In the genomic region with DNA sequence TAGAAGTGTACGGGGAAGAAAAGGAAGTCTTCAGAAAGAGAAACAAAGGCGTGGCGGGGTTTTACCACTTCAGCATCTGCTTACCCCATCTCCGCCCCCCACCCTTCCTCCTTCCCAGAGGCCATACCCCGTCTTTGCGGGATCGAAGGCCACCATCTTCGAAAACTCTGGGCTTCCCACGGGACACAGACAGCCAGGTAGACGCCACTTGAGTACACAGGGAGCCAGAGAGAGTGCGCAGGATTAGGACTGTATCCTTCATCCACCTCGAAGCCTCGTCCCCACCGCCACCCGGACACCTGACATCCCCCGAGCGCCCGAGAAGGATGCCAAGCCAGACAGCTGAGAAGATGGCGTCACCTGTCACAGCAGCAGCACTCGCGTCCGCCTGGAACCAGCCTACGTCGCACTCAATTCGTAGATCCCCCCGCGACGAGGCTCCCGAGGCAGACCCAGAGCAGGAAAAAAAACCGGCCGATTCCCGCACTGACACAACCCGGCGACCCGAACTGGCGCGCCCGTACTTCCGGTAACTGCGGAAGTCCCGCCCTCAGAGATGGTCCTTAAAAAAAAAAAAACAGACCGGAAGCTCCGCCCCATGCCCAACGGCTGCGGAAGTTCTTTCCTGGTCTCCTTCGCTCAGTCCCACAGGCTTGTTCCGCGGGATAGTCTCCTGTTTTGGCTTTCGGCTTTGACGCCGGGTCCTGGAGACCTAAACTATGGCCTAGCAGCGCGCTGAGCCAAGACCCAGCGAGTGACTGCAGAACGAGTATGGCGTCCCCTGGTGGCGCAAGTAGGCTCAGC, we compare ENCODE assay signal across 8 mouse cellular contexts. TPM values are rescaled to one million over a fixed set of nuclear protein-coding genes. Genes with fewer than 3 reads are reported as not detected.
DNase-seq lines count a peak whose midpoint lies in the region; ATAC-seq and TF ChIP-seq lines count a peak whose summit lies in the region.

No protein-coding gene starts in this region.

- WGBS in forebrain, embryonic 13.5 days = under 1% methylated on average over 56 of the region's 57 CpGs
- WGBS in neural tube, embryonic 15.5 days = under 1% methylated on average over 57 of the region's 57 CpGs

- H3K27ac ChIP-seq in forebrain, embryonic 13.5 days = peak overlapping the region; percentile 97
- H3K27ac ChIP-seq in neural tube, embryonic 15.5 days (replicated peaks) = peak overlapping the region; percentile 91

- H3K9ac ChIP-seq in forebrain, embryonic 13.5 days = peak overlapping the region; percentile 92
- peak overlapping the region; percentile 85 for H3K9ac ChIP-seq in neural tube, embryonic 15.5 days (replicated peaks)

- peak; percentile 87 for DNase-seq in c-Kit-positive CD71-positive TER-119-positive erythroid progenitor cells, embryonic 14.5 days (ENCODE audit: low spot score)
- DNase-seq in heart, postnatal 14 days = peak; percentile 88 to 90
- DNase-seq in layer of hippocampus, adult 11-12 months (ENCODE audit: low spot score) = peak; percentile 90
- peak; percentile 90 to 92 for DNase-seq in lung, adult 18-20 months
- peak; percentile 91 for DNase-seq in testis, postnatal 14 days (ENCODE audit: low spot score)

- H3K4me2 ChIP-seq in forebrain, embryonic 13.5 days = peak overlapping the region; percentile 81
- H3K4me2 ChIP-seq in neural tube, embryonic 15.5 days = peak overlapping the region; percentile 78

- H3K36me3 ChIP-seq in E14TG2a.4 (ENCODE audit: insufficient read depth, low read length) = peaks cover 14% of the 10 kb centered on the region
- peaks cover 6% of the 10 kb centered on the region; the same call in 1 of the 2 replicates for H3K36me3 ChIP-seq in forebrain, embryonic 13.5 days (ENCODE audit: poor library complexity, severe bottlenecking)
- no peaks in the 10 kb centered on the region for H3K36me3 ChIP-seq in neural tube, embryonic 15.5 days

- intact Hi-C loops in heart, postnatal 14 days (cut with DNase I) = loop anchor here (5.0 kb wide), 1 partner anchor 33 kb away; no protein-coding TSS in a partner anchor

- peak; percentile 92 for ATAC-seq in forebrain, embryonic 13.5 days
- ATAC-seq in neural tube, embryonic 15.5 days (ENCODE audit: low FRiP score) = peak; percentile 95

- H3K27me3 ChIP-seq in E14TG2a.4 (ENCODE audit: insufficient read depth, low read length) = no peaks in the 10 kb centered on the region
- H3K27me3 ChIP-seq in forebrain, embryonic 13.5 days = no peaks in the 10 kb centered on the region
- H3K27me3 ChIP-seq in neural tube, embryonic 15.5 days (replicated peaks) = no peaks in the 10 kb centered on the region

- H3K4me3 ChIP-seq in E14TG2a.4 (replicated peaks; ENCODE audit: low read length) = peak overlapping the region; percentile 97
- peak overlapping the region; percentile 83 for H3K4me3 ChIP-seq in forebrain, embryonic 13.5 days
- peak overlapping the region; percentile 85 for H3K4me3 ChIP-seq in neural tube, embryonic 15.5 days (replicated peaks)

- no peaks in the 10 kb centered on the region for H3K9me3 ChIP-seq in E14TG2a.4 (ENCODE audit: low read length)
- no peaks in the 10 kb centered on the region for H3K9me3 ChIP-seq in forebrain, embryonic 13.5 days (replicated peaks)
- no peaks in the 10 kb centered on the region for H3K9me3 ChIP-seq in neural tube, embryonic 15.5 days (replicated peaks)

- peak; percentile 100 for TF ChIP-seq CTCF in E14TG2a.4 (conservative IDR thresholded peaks at IDR 0.05; ENCODE audit: low read length)

- peaks cover 41% of the 10 kb centered on the region for H3K4me1 ChIP-seq in E14TG2a.4 (replicated peaks; ENCODE audit: low read depth, low read length)
- H3K4me1 ChIP-seq in forebrain, embryonic 13.5 days = peaks cover 15% of the 10 kb centered on the region
- H3K4me1 ChIP-seq in neural tube, embryonic 15.5 days = peaks cover 17% of the 10 kb centered on the region

RNA-seq across cellular contexts. Expression of a gene that starts 1.0 kb away (rescaled TPM):
- 43.4 and 46.0 TPM in 2 replicates for polyA plus RNA-seq in forebrain, embryonic 13.5 days (2015; fragmentation: Nextera tagmentation; extraction: Ambion mirVana)
- total RNA-seq in heart, postnatal 14 days (2021) = 10 to 100 TPM; 33.1 to 39.1 TPM
- 44.5 and 48.2 TPM in 2 replicates for polyA plus RNA-seq in neural tube, embryonic 15.5 days (2015; fragmentation: Nextera tagmentation; extraction: Ambion mirVana)

RNA-seq across cellular contexts. Expression of a gene that starts 14.6 kb away (rescaled TPM):
- polyA plus RNA-seq in forebrain, embryonic 13.5 days (2015; fragmentation: Nextera tagmentation; extraction: Ambion mirVana) = 103 and 120 TPM in 2 replicates
- total RNA-seq in heart, postnatal 14 days (2021) = 1 to 10 TPM; 5.7 to 6.5 TPM
- 103 and 107 TPM in 2 replicates for polyA plus RNA-seq in neural tube, embryonic 15.5 days (2015; fragmentation: Nextera tagmentation; extraction: Ambion mirVana)

Comparison
In these comparisons a context has a peak if more than half of its experiments do, and no peak if none do; other contexts are left out.
1. Peak in every context shown above with its lines: DNase-seq, ATAC-seq, H3K4me3 ChIP-seq and H3K27ac ChIP-seq.